Mouse (Mus musculus) cerebellum, postnatal 4 days (tissue): ENCODE data around the gene Xrcc1.
"Not testable (repeated sequence)": the region's sequence is repeated elsewhere in the genome, so short reads cannot be mapped to it uniquely, and the experiment has no call there.

ENCODE experiments used
- DNase-seq, 2 experiments: peaks; one replicate each; pipeline ENCODE4 v3.0.0; 2022; ENCODE audit warnings: low spot score in 2 of 2, mixed read lengths in 1 of 2

Xrcc1 gene

GRCm38 (mm10) chr7:24600941-24601597 is 55.0 kb downstream of the Xrcc1 start:
- peak; percentile 98 for DNase-seq

DNA sequence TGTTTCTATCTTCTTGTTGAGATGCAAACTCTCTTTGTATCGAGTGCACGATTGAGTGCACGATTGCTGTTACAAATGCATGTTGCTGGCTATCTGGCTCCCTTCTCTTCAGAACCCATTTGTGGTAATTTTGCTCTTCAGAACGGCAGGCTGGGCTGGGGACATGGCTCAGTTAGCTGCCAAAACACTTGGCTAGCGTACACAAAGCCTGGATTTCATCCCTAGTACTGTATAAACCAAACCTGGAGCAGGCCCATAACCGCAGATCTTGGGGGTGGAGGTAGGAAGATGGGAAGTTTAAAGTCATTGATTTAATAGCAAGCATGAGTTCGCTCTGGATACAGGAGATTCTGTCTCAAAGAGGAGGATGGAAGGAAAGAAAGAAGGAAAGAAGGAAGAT is 59.5 kb downstream of the Xrcc1 start:
- no peak for DNase-seq

- DNase-seq = no peak
Observed at GRCm38 (mm10) chr7:24606046-24606445, 60.0 kb downstream of the Xrcc1 start.

- no peak for DNase-seq
Observed at GRCm38 (mm10) chr7:24608017-24608416, 61.9 kb downstream of the Xrcc1 start.

GRCm38 (mm10) chr7:24608561-24608960 is 62.5 kb downstream of the Xrcc1 start:
- DNase-seq = no peak

DNA sequence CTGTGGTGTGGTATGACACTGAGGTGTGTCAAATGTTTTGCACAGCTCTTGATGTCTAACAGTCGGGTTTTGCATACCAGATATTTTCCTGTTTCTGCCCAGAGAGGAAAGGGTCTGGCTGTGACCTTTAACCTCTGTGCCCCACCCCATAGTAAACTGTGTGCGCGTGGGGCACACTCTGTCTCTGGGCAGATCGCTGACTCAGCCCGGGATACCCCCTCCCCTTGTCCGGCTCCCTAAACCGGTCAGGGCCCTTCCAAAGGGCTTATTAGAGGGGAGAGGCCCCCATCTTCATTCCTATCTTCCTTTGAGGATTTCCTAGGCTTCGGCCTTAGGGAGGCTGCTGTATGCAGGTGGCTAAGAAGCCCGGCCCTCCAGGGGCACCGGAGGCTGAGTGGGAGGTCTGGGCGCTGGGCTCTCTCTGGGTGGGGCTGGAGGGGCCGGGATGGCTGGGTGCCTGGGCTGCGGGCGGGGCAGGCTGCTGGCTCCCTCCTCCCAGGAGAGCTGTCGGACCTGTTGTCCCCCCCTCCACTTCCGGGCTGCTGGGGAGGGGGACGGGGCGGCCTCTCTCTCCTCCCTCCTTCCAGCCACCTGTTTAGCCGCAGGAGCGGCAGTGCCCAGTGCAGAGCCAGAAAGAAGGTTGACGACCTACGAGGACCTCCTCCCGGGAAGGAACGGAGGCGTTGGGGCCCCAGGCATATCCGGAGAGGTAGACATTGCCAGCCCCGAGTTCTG is 64.2 kb downstream of the Xrcc1 start, which contains the start of gene Phldb3:
Gene Phldb3, plus strand, starts transcription at position 620 of the 735 bp plus-strand sequence.
- no peak for DNase-seq

DNA sequence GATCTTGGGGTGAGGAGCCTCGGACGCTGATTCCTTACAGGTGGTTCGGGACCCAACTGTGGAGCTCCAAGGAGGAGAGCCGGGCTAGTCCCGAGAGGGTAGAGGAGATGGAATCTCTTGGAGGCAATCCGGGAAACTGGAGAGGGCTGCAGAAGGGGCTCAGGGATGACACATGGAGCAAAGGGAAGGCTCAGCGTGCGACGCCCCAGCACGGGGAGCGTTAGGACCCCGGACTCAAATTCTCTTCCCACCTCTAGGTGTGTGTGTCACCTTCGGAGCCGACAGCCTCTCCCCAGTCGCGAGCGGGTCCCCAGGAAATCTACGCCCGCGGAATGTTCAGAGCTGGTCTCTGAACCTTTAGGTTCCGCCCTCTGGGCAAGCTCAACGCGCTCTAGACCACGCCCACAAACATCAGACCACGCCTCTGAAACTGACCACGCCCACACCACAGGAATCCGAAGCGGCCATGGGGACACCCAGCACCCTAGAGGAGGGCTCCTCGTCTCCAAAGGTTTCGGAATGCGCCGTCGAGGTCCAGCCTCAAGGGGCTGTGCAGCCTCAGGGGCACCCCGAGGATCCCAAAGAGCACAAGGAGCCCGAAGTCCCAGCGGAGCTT is 64.9 kb downstream of the Xrcc1 start:
- peak in 1 of 2 experiments; percentile 31 for DNase-seq

DNA sequence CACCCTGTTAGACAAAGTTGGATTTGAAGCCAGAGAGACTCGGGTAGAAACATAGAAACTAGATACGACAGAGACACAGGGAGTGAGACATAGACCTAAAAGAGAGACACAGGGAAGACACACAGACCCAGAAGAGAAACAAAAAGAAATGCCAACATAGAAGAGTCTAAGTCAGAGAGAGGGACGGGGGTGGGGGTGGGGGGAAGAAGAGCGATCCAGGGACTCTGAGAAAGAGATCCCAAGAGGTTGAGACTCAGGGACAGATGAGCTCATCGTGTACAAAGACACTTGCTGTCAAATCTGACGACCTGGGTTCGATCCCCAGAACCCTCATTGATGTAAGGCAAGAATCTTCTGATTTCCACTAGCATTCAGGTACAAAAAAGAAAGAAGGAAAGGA is 65.6 kb downstream of the Xrcc1 start:
- DNase-seq = no peak

- no peak for DNase-seq
Observed at GRCm38 (mm10) chr7:24612308-24612910, 66.3 kb downstream of the Xrcc1 start.

GRCm38 (mm10) chr7:24614816-24615215 is 68.7 kb downstream of the Xrcc1 start:
- DNase-seq = no peak

DNA sequence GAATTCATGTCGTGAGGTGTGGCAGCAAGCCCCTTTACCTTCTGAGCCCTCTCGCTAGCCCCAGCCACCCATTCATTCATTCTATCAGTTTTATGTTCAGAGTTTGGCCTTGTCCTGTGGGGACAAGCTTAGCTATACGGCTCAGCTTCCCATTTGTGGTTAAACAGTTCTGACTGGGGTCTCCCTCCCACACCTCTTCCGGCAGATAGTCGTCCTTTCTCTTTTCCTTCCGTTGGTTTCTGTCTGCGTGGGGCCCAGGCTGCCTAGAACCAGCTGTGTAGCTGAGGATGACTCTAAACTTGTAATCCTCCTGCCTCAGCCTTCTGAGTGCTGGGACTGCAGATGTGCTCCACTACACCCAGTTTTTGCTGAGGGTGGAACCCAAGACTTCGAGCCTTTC is 71.7 kb downstream of the Xrcc1 start:
- DNase-seq = no peak

- DNase-seq = not testable (repeated sequence)
Observed at GRCm38 (mm10) chr7:24618374-24618773, 72.3 kb downstream of the Xrcc1 start.

- no peak for DNase-seq
Observed at GRCm38 (mm10) chr7:24619671-24620397, 73.7 kb downstream of the Xrcc1 start.

DNA sequence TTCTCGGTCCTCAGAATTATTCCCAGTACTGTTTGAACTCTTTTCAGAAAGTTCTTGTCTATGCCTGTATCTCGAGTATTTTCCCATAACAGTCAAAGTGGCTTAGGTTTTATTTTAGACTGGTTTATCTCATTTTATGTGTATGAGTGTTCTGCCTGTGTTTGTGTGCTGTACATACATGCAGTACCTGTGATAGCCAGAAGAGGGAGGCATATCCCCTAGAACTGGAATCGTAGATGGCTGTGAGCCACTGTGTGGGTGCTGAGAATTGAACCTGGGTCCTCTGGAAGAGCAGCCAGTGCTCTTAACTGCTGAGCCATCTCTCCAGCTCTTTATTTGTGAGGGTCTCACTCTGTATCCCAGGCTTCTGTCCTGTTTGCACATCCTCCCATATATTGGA is 75.1 kb downstream of the Xrcc1 start:
- DNase-seq = no peak

DNA sequence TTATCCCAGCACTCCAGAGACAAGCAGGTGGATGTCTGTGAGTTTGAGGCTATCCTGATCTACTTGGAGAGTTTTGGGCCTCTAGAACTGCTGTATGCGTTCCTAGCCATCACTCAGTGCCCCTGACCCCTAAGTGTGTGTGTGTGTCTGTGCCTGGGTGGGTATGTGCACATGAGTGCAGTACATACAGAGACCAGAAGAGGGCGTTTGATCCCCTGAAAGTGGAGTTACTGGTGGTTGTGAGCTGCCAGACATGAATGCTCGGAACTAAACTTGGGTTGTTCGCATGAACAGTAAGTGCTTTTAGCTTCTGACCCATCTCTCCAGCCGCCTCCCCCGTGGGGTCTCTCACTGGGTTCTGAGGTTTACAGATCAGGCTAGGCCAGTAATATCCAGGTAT is 76.9 kb downstream of the Xrcc1 start:
- no peak for DNase-seq
